Mouse (Mus musculus): ENCODE measurements around the gene Lrrc4.

- TF ChIP-seq CTCF (IDR thresholded peaks at IDR 0.05; ENCODE audit: borderline replicate concordance, insufficient read depth, low read depth, low read length) (no peak), POLR2A (IDR thresholded peaks at IDR 0.05; ENCODE audit: borderline replicate concordance, insufficient read depth, low read length) (no peak)
These were observed 203.1 kb downstream of the Lrrc4 start for GRCm38 (mm10) chr6:28628408-28628807.

Data from cerebellum, adult 2 months (tissue).